In the genomic region with DNA sequence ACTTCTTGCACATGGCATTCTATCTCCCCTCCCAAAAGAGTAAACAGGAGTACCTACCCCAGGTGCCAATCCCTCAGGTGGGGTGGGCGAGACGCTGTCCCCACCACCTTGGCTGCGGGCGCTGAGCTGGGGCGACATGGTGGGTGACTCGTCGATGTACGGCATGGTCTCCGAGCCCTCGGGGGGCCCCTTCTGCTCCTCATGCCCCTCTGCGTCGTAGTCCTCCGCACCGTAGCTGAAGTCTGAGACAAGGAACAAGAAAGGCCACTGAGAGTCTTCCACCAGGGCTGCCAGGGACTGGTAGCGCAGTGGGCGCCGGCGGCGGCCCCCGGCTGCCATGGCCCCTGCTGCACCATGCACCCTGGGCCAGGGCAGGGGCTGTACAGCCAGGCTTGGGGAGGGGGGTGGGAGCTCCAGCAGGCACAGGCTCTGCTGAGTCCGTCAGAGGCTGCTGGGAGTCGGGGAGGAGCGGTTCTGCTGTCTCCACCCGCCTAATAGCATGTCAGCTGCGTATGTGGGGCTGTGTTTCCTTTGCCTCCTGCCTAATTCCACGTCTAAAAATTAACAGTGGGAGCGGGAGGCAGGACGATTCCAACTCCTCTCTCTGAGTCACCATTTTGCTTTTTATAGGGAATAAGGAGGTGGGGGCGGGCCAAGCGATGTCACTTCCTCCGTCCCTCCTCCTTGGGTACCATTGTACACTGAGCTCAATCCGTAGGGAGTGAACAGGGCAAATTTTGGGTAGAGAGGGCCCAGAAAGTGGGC, we compare ENCODE assay signal across 10 mouse cellular contexts.
DNase-seq lines count a peak whose midpoint lies in the region; ATAC-seq and TF ChIP-seq lines count a peak whose summit lies in the region.
"Had no signal": no experiment of that assay in that cellular context is flagged by ENCODE, and none has a peak within 500 bp of the region (broad histone marks: within the 10 kb centered on the region; RNA-seq: fewer than 3 reads in every experiment).

No protein-coding gene starts in this region.

- TF ChIP-seq CTCF in cortical plate, adult 2 months (IDR thresholded peaks at IDR 0.05; ENCODE audit: extremely low read depth, insufficient read depth, low read length), result no peak

- H3K4me1 ChIP-seq in ES-E14 (ENCODE audit: control insufficient read depth in 2 of 2, insufficient read depth in 2 of 2, low read length in 2 of 2, poor library complexity in 1 of 2), result peaks cover 0 to 5% of the 10 kb centered on the region in 2 experiments; a peak in 1 of 4 replicates
- H3K4me1 ChIP-seq in cortical plate, adult 2 months (ENCODE audit: control insufficient read depth, insufficient read depth, low read length), result peaks cover 3% of the 10 kb centered on the region; the same call in 1 of the 2 replicates
- peaks cover 34% of the 10 kb centered on the region for H3K4me1 ChIP-seq in hindbrain, embryonic 16.5 days (ENCODE audit: control insufficient read depth, insufficient read depth, low read depth, low read length)
- H3K4me1 ChIP-seq in midbrain, embryonic 13.5 days (replicated peaks), result peaks cover 43% of the 10 kb centered on the region
- no peaks in the 10 kb centered on the region for H3K4me1 ChIP-seq in liver, embryonic 11.5 days (replicated peaks; ENCODE audit: control insufficient read depth, insufficient read depth, low read length)
- H3K4me1 ChIP-seq: liver, embryonic 15.5 days had no signal

- TF ChIP-seq POLR2A in cortical plate, adult 2 months (IDR thresholded peaks at IDR 0.05; ENCODE audit: extremely low read depth, insufficient read depth, low read length), result peak; percentile 90

- ATAC-seq in hindbrain, embryonic 16.5 days, result no peak
- no peak; the same call in 1 of the 2 replicates for ATAC-seq in midbrain, embryonic 13.5 days
- no peak for ATAC-seq in liver, embryonic 11.5 days (replicated peaks; ENCODE audit: low FRiP score)
- ATAC-seq: intestine, postnatal 0 days; Patski had no signal

- H3K36me3 ChIP-seq in ES-E14 (ENCODE audit: control insufficient read depth, insufficient read depth, low read length, poor library complexity, severe bottlenecking), result no peaks in the 10 kb centered on the region
- H3K36me3 ChIP-seq in hindbrain, embryonic 16.5 days (ENCODE audit: control insufficient read depth, insufficient read depth, low read length), result no peaks in the 10 kb centered on the region
- H3K36me3 ChIP-seq in midbrain, embryonic 13.5 days, result no peaks in the 10 kb centered on the region
- no peaks in the 10 kb centered on the region for H3K36me3 ChIP-seq in liver, embryonic 11.5 days (ENCODE audit: control insufficient read depth, insufficient read depth, low read length)
- H3K36me3 ChIP-seq: liver, embryonic 15.5 days had no signal

- no peaks in the 10 kb centered on the region for H3K27me3 ChIP-seq in hindbrain, embryonic 16.5 days (replicated peaks; ENCODE audit: control insufficient read depth, insufficient read depth, low read length)
- H3K27me3 ChIP-seq in midbrain, embryonic 13.5 days, result no peaks in the 10 kb centered on the region
- no peaks in the 10 kb centered on the region for H3K27me3 ChIP-seq in liver, embryonic 11.5 days (replicated peaks; ENCODE audit: control insufficient read depth, insufficient read depth, low read length)
- H3K27me3 ChIP-seq: liver, embryonic 15.5 days; Patski had no signal

- in situ Hi-C loops in ES-E14 (cut with MboI; ENCODE audit: low sequenced_read_pairs in 2 of 2, unreplicated experiment in 2 of 2), result no loop called here

- no peak overlapping the region for H3K27ac ChIP-seq in ES-E14 (ENCODE audit: insufficient read depth, low read depth, low read length, poor library complexity, severe bottlenecking)
- H3K27ac ChIP-seq in cortical plate, adult 2 months (ENCODE audit: insufficient read depth, low read length), result peak overlapping the region; percentile 81
- peak overlapping the region; percentile 79 for H3K27ac ChIP-seq in hindbrain, embryonic 16.5 days (ENCODE audit: low read depth, low read length)
- H3K27ac ChIP-seq in midbrain, embryonic 13.5 days, result peak overlapping the region; percentile 87
- no peak overlapping the region for H3K27ac ChIP-seq in liver, embryonic 11.5 days (ENCODE audit: low read depth, low read length)
- H3K27ac ChIP-seq: liver, embryonic 15.5 days had no signal

- H3K4me3 ChIP-seq in ES-E14 (ENCODE audit: insufficient read depth in 1 of 2, low read depth in 1 of 2, low read length in 2 of 2, poor library complexity in 1 of 2, severe bottlenecking in 1 of 2), result peak overlapping the region; percentile 52 to 55
- H3K4me3 ChIP-seq in cortical plate, adult 2 months (ENCODE audit: insufficient read depth, low read length), result peak overlapping the region; percentile 57
- no peak overlapping the region for H3K4me3 ChIP-seq in hindbrain, embryonic 16.5 days (ENCODE audit: low read length)
- H3K4me3 ChIP-seq in midbrain, embryonic 13.5 days (replicated peaks), result no peak overlapping the region
- no peak overlapping the region for H3K4me3 ChIP-seq in liver, embryonic 11.5 days (ENCODE audit: low read depth, low read length)
- H3K4me3 ChIP-seq: liver, embryonic 15.5 days had no signal

- 83% methylated on average over 32 of the region's 32 CpGs for WGBS in hindbrain, embryonic 16.5 days
- whole genome bisulfite sequencing in midbrain, embryonic 13.5 days, result 91% methylated on average over 32 of the region's 32 CpGs
- 83% methylated on average over 32 of the region's 32 CpGs for WGBS in liver, embryonic 11.5 days

- H3K9me3 ChIP-seq in ES-E14 (ENCODE audit: control insufficient read depth, insufficient read depth, low read depth, low read length), result no peaks in the 10 kb centered on the region
- no peaks in the 10 kb centered on the region for H3K9me3 ChIP-seq in hindbrain, embryonic 16.5 days (ENCODE audit: control insufficient read depth, low read length)
- no peaks in the 10 kb centered on the region for H3K9me3 ChIP-seq in midbrain, embryonic 13.5 days
- H3K9me3 ChIP-seq in liver, embryonic 11.5 days (ENCODE audit: control insufficient read depth, low read length), result no peaks in the 10 kb centered on the region
- H3K9me3 ChIP-seq: liver, embryonic 15.5 days had no signal

- H3K9ac ChIP-seq in ES-E14 (ENCODE audit: insufficient read depth, low read depth, low read length, poor library complexity, severe bottlenecking), result peak overlapping the region; percentile 54; the same call in 1 of the 2 replicates
- H3K9ac ChIP-seq in hindbrain, embryonic 16.5 days (ENCODE audit: low read depth, low read length), result peak overlapping the region; percentile 33; the same call in 1 of the 2 replicates
- peak overlapping the region; percentile 10 for H3K9ac ChIP-seq in midbrain, embryonic 13.5 days (replicated peaks)
- H3K9ac ChIP-seq in liver, embryonic 11.5 days (ENCODE audit: low read depth, low read length), result no peak overlapping the region
- H3K9ac ChIP-seq: liver, embryonic 15.5 days had no signal

- H3K4me2 ChIP-seq in hindbrain, embryonic 16.5 days (ENCODE audit: low read length), result peak overlapping the region; percentile 25; the same call in 1 of the 2 replicates
- no peak overlapping the region for H3K4me2 ChIP-seq in midbrain, embryonic 13.5 days (replicated peaks)
- H3K4me2 ChIP-seq in liver, embryonic 11.5 days, result no peak overlapping the region
- H3K4me2 ChIP-seq: liver, embryonic 15.5 days had no signal

- DNase-seq in ES-E14 (ENCODE audit: low read depth, low spot score), result no peak
- no peak for DNase-seq in liver, embryonic 11.5 days (ENCODE audit: low spot score)
- DNase-seq in lung, postnatal 25 days (ENCODE audit: low spot score), result no peak
- DNase-seq in kidney, postnatal 14 days, result no peak

TF ChIP-seq in ES-E14, 5 proteins besides CTCF, POLR2A, EP300 and RAD21:
- TF ChIP-seq ZC3H11A (IDR thresholded peaks at IDR 0.05; ENCODE audit: borderline replicate concordance, low read depth, low read length), result no peak
- no peak for TF ChIP-seq HCFC1 (IDR thresholded peaks at IDR 0.05; ENCODE audit: borderline replicate concordance, insufficient read depth, low read length)
- TF ChIP-seq MAFK (IDR thresholded peaks at IDR 0.05; ENCODE audit: insufficient read depth, low read depth, low read length), result no peak
- no peak for TF ChIP-seq ZNF384 (IDR thresholded peaks at IDR 0.05; ENCODE audit: low read depth, low read length)
- TF ChIP-seq CHD2 (IDR thresholded peaks at IDR 0.05; ENCODE audit: low read depth, low read length), result no peak

Comparison
In these comparisons a context has a peak if more than half of its experiments do, and no peak if none do; other contexts are left out.
1. H3K27ac ChIP-seq: peak in cortical plate, adult 2 months (single experiment), hindbrain, embryonic 16.5 days (single experiment) and midbrain, embryonic 13.5 days (single experiment); none in ES-E14 (single experiment) and liver, embryonic 11.5 days (single experiment).
2. H3K4me3 ChIP-seq: peak in ES-E14 (2 of 2) and cortical plate, adult 2 months (single experiment); none in hindbrain, embryonic 16.5 days (single experiment), midbrain, embryonic 13.5 days (single experiment) and liver, embryonic 11.5 days (single experiment).